Mouse (Mus musculus) urinary bladder, adult 2 months (tissue): ENCODE measurements around the gene Gna11. TPM values are rescaled to one million over a fixed set of nuclear protein-coding genes. Genes with fewer than 3 reads are reported as not detected.

Experiments
- DNase-seq: peaks from one replicate; pipeline ENCODE4 v3.0.0; 2022; ENCODE audit warnings: low spot score
- polyA plus RNA-seq: library from polyadenylated mRNA; depleted of rRNA; stranded (reverse); fragments of >200 nt; gene quantifications from 2 replicates; pipeline ENCODE4 v1.2.3, GENCODE M21; 2012; rRNA removed

Gene Gna11
- polyA plus RNA-seq, 1 experiment, result 88.5 TPM

- DNase-seq, result no peak
Observed at GRCm38 (mm10) chr10:81485479-81486018, 59.4 kb downstream of the Gna11 start.

- DNase-seq, result no peak
Observed at GRCm38 (mm10) chr10:81485060-81485449, 59.9 kb downstream of the Gna11 start.

GRCm38 (mm10) chr10:81484441-81485059, 60.4 kb downstream of the Gna11 start:
- DNase-seq, result no peak

- no peak for DNase-seq
Observed at GRCm38 (mm10) chr10:81483983-81484382, 61.0 kb downstream of the Gna11 start.

GRCm38 (mm10) chr10:81482533-81482889, 62.5 kb downstream of the Gna11 start, which contains the start of gene Celf5:
Gene Celf5, minus strand, starts transcription at chr10:81482709.
- no peak for DNase-seq

- DNase-seq, result no peak
Observed at GRCm38 (mm10) chr10:81481605-81482532, 63.1 kb downstream of the Gna11 start.

Other genes with a start within 250 kb of the Gna11 start
- 27.7 and 29.5 TPM in 2 replicates for gene Cactin, start 224.1 kb downstream of the Gna11 start, polyA plus RNA-seq
- 9.3 and 11.6 TPM in 2 replicates for gene Tbxa2r, start 216.5 kb downstream of the Gna11 start, polyA plus RNA-seq
- gene Gipc3, start 201.9 kb downstream of the Gna11 start, polyA plus RNA-seq, result 3.2 and 6.5 TPM in 2 replicates
- 82.9 and 91.7 TPM in 2 replicates for gene Hmg20b, start 194.7 kb downstream of the Gna11 start, polyA plus RNA-seq
- gene Mfsd12, start 187.7 kb downstream of the Gna11 start, polyA plus RNA-seq, result 12.1 and 12.4 TPM in 2 replicates
- gene 4930404N11Rik, start 179.4 kb downstream of the Gna11 start, polyA plus RNA-seq, result 1.9 and 2.1 TPM in 2 replicates
- gene Fzr1, start 166.7 kb downstream of the Gna11 start, polyA plus RNA-seq, result 34.1 and 34.4 TPM in 2 replicates
- 42.9 and 47.4 TPM in 2 replicates for gene Dohh, start 160.8 kb downstream of the Gna11 start, polyA plus RNA-seq
- 3.6 and 3.8 TPM in 2 replicates for gene Gm48551, start 160.7 kb downstream of the Gna11 start, polyA plus RNA-seq
- gene Gm48552, start 156.2 kb downstream of the Gna11 start, polyA plus RNA-seq, result 2.7 and 3.6 TPM in 2 replicates
- 5.0 and 6.9 TPM in 2 replicates for gene Smim24, start 152.1 kb downstream of the Gna11 start, polyA plus RNA-seq
- 28.4 and 67.0 TPM in 2 replicates for gene Nfic, start 89.6 kb downstream of the Gna11 start, polyA plus RNA-seq
- 0.44 and 0.49 TPM in 2 replicates for gene Celf5, start 62.5 kb downstream of the Gna11 start, polyA plus RNA-seq
- gene Ncln, start 48.8 kb downstream of the Gna11 start, polyA plus RNA-seq, result 79.9 and 89.6 TPM in 2 replicates
- 2.2 and 2.3 TPM in 2 replicates for gene S1pr4, start 45.1 kb downstream of the Gna11 start, polyA plus RNA-seq
- 16.1 and 16.2 TPM in 2 replicates for gene Gna15, start 21.0 kb downstream of the Gna11 start, polyA plus RNA-seq
- gene Aes, start 14.3 kb upstream of the Gna11 start, polyA plus RNA-seq, result 385 and 562 TPM in 2 replicates
- 67.4 and 93.4 TPM in 2 replicates for gene Tle2, start 29.4 kb upstream of the Gna11 start, polyA plus RNA-seq
- gene Tle6, start 55.9 kb upstream of the Gna11 start, polyA plus RNA-seq, result 38.1 and 47.5 TPM in 2 replicates
- gene BC025920, start 61.1 kb upstream of the Gna11 start, polyA plus RNA-seq, result 2.2 and 2.3 TPM in 2 replicates
- 21.3 and 21.5 TPM in 2 replicates for gene Sirt6, start 82.6 kb upstream of the Gna11 start, polyA plus RNA-seq
- gene Ankrd24, start 83.3 kb upstream of the Gna11 start, polyA plus RNA-seq, result 31.0 and 37.3 TPM in 2 replicates
- gene Gm10778, start 103.9 kb upstream of the Gna11 start, polyA plus RNA-seq, result 3.0 and 3.1 TPM in 2 replicates
- 5.4 and 5.9 TPM in 2 replicates for gene Zfp433, start 159.6 kb upstream of the Gna11 start, polyA plus RNA-seq
- gene Gm3055, start 226.0 kb upstream of the Gna11 start, polyA plus RNA-seq, result 3.7 and 3.8 TPM in 2 replicates